Mouse (Mus musculus): Measurements from ENCODE around the gene Cldn10.
"Not testable (repeated sequence)": the region's sequence is repeated elsewhere in the genome, so short reads cannot be mapped to it uniquely, and the experiment has no call there.

The Cldn10 gene

GRCm38 (mm10) chr14:118782241-118782640 is 5.5 kb upstream of the Cldn10 start:
- DNase-seq (ENCODE audit: low read depth): no peak

GRCm38 (mm10) chr14:118783326-118783935 is 4.3 kb upstream of the Cldn10 start:
- DNase-seq (ENCODE audit: low read depth): no peak

GRCm38 (mm10) chr14:118790217-118790616 is 2.5 kb downstream of the Cldn10 start:
- DNase-seq (ENCODE audit: low read depth): no peak

GRCm38 (mm10) chr14:118792957-118793356 is 5.2 kb downstream of the Cldn10 start:
- no peak for DNase-seq (ENCODE audit: low read depth)

GRCm38 (mm10) chr14:118793416-118793815 is 5.7 kb downstream of the Cldn10 start:
- DNase-seq (ENCODE audit: low read depth): no peak

- no peak for DNase-seq (ENCODE audit: low read depth)
Observed at GRCm38 (mm10) chr14:118794196-118794595, 6.5 kb downstream of the Cldn10 start.

GRCm38 (mm10) chr14:118794893-118795292 is 7.2 kb downstream of the Cldn10 start:
- no peak for DNase-seq (ENCODE audit: low read depth)

- peak; percentile 51 for DNase-seq (ENCODE audit: low read depth)
Observed at GRCm38 (mm10) chr14:118795915-118796693, 8.4 kb downstream of the Cldn10 start.

GRCm38 (mm10) chr14:118796694-118797058 is 9.0 kb downstream of the Cldn10 start:
- DNase-seq (ENCODE audit: low read depth): no peak

GRCm38 (mm10) chr14:118797270-118797669 is 9.6 kb downstream of the Cldn10 start:
- DNase-seq (ENCODE audit: low read depth): no peak

GRCm38 (mm10) chr14:118799918-118800317 is 12.2 kb downstream of the Cldn10 start:
- DNase-seq (ENCODE audit: low read depth): no peak

- DNase-seq (ENCODE audit: low read depth): no peak
Observed at GRCm38 (mm10) chr14:118803936-118804335, 16.2 kb downstream of the Cldn10 start.

- DNase-seq (ENCODE audit: low read depth): no peak
Observed at GRCm38 (mm10) chr14:118804351-118804750, 16.6 kb downstream of the Cldn10 start.

- DNase-seq (ENCODE audit: low read depth): no peak
Observed at GRCm38 (mm10) chr14:118807653-118808052, 19.9 kb downstream of the Cldn10 start.

GRCm38 (mm10) chr14:118808183-118808582 is 20.5 kb downstream of the Cldn10 start:
- DNase-seq (ENCODE audit: low read depth): not testable (repeated sequence)

GRCm38 (mm10) chr14:118809686-118810085 is 22.0 kb downstream of the Cldn10 start:
- DNase-seq (ENCODE audit: low read depth): no peak

GRCm38 (mm10) chr14:118811256-118811655 is 23.5 kb downstream of the Cldn10 start:
- not testable (repeated sequence) for DNase-seq (ENCODE audit: low read depth)

GRCm38 (mm10) chr14:118813111-118813510 is 25.4 kb downstream of the Cldn10 start:
- no peak for DNase-seq (ENCODE audit: low read depth)

- DNase-seq (ENCODE audit: low read depth): peak; percentile 81
Observed at GRCm38 (mm10) chr14:118816503-118816902, 28.8 kb downstream of the Cldn10 start.

GRCm38 (mm10) chr14:118820111-118820510 is 32.4 kb downstream of the Cldn10 start:
- no peak for DNase-seq (ENCODE audit: low read depth)

GRCm38 (mm10) chr14:118822816-118823215 is 35.1 kb downstream of the Cldn10 start:
- DNase-seq (ENCODE audit: low read depth): no peak

- no peak for DNase-seq (ENCODE audit: low read depth)
Observed at GRCm38 (mm10) chr14:118823313-118823712, 35.6 kb downstream of the Cldn10 start.

GRCm38 (mm10) chr14:118826346-118826745 is 38.6 kb downstream of the Cldn10 start:
- DNase-seq (ENCODE audit: low read depth): no peak

All from c-Kit-positive CD71-negative TER-119-negative erythroid progenitor cells, embryonic 14.5 days (primary cell).